Mouse (Mus musculus) layer of hippocampus, postnatal 25 days (tissue): ENCODE measurements around the gene Olfr374. TPM values are rescaled to one million over a fixed set of nuclear protein-coding genes. Genes with fewer than 3 reads are reported as not detected.

ENCODE experiments used
- DNase-seq, 2 experiments: peaks; one replicate each; pipeline ENCODE4 v3.0.0; 2022; ENCODE audit warnings: mixed read lengths in 2 of 2, low spot score in 1 of 2; ENCODE audit errors: extremely low spot score in 1 of 2
- total RNA-seq, 2 experiments: library from RNA; stranded (reverse); gene quantifications; 2 replicates each; pipeline ENCODE4 v1.2.3; 2021

The Olfr374 gene
- total RNA-seq, 2 experiments from 2014 or later = not detected

- peak; percentile 37 to 40 for DNase-seq
Observed at GRCm38 (mm10) chr8:72134756-72135445, 28.1 kb downstream of the Olfr374 start, which contains the start of gene Tpm4. Tpm4 (plus strand) TSS chr8:72134975.

GRCm38 (mm10) chr8:72135446-72136301 is 28.8 kb downstream of the Olfr374 start:
- peak in 1 of 2 experiments; percentile 26 for DNase-seq

- DNase-seq = no peak
Observed at GRCm38 (mm10) chr8:72136302-72136978, 29.6 kb downstream of the Olfr374 start.

GRCm38 (mm10) chr8:72137431-72137830 is 30.6 kb downstream of the Olfr374 start:
- no peak for DNase-seq

- DNase-seq = no peak
Observed at GRCm38 (mm10) chr8:72138456-72138855, 31.6 kb downstream of the Olfr374 start.

- no peak for DNase-seq
Observed at GRCm38 (mm10) chr8:72143256-72143824, 36.5 kb downstream of the Olfr374 start.

GRCm38 (mm10) chr8:72144345-72144975 is 37.6 kb downstream of the Olfr374 start:
- DNase-seq = no peak

GRCm38 (mm10) chr8:72145511-72145910 is 38.7 kb downstream of the Olfr374 start:
- DNase-seq = no peak

GRCm38 (mm10) chr8:72146056-72146455 is 39.2 kb downstream of the Olfr374 start:
- no peak for DNase-seq

- no peak for DNase-seq
Observed at GRCm38 (mm10) chr8:72146556-72146955, 39.7 kb downstream of the Olfr374 start.

- no peak for DNase-seq
Observed at GRCm38 (mm10) chr8:72147266-72147665, 40.4 kb downstream of the Olfr374 start.

- no peak for DNase-seq
Observed at GRCm38 (mm10) chr8:72149056-72149455, 42.2 kb downstream of the Olfr374 start.

GRCm38 (mm10) chr8:72151418-72152078 is 44.7 kb downstream of the Olfr374 start:
- no peak for DNase-seq

- DNase-seq = no peak
Observed at GRCm38 (mm10) chr8:72153382-72153781, 46.5 kb downstream of the Olfr374 start.

- DNase-seq = no peak
Observed at GRCm38 (mm10) chr8:72158096-72158495, 51.3 kb downstream of the Olfr374 start.

- DNase-seq = no peak
Observed at GRCm38 (mm10) chr8:72158726-72159125, 51.9 kb downstream of the Olfr374 start.

- no peak for DNase-seq
Observed at GRCm38 (mm10) chr8:72160007-72160406, 53.2 kb downstream of the Olfr374 start.

GRCm38 (mm10) chr8:72160707-72161697 is 54.2 kb downstream of the Olfr374 start, which contains the start of gene Rab8a:
Rab8a (plus strand) TSS chr8:72161200.
- peak; percentile 100 for DNase-seq
